Mouse (Mus musculus) limb, embryonic 10.5 days (tissue): ENCODE measurements around the gene Olfr127. TPM values are rescaled to one million over a fixed set of nuclear protein-coding genes. Genes with fewer than 3 reads are reported as not detected.
"Not testable (repeated sequence)": the region's sequence is repeated elsewhere in the genome, so short reads cannot be mapped to it uniquely, and the experiment has no call there.

Source experiments
- DNase-seq: peaks from one replicate; pipeline ENCODE4 v3.0.0-alpha.2; 2017; ENCODE audit warnings: low spot score
- H3K27ac ChIP-seq: fragments of 300-500 bp; sonication (generic); 2 replicates; pipeline ENCODE4 v1.5.1; 2016; ENCODE audit warnings: mild to moderate bottlenecking
- H3K27me3 ChIP-seq: fragments of 300-500 bp; sonication (generic); 2 replicates; pipeline ENCODE4 v1.6.1; 2016; ENCODE audit warnings: low read depth, mild to moderate bottlenecking; ENCODE audit not compliant: poor library complexity, severe bottlenecking
- H3K36me3 ChIP-seq: fragments of 300-500 bp; sonication (generic); 2 replicates; pipeline ENCODE4 v1.6.1; 2016; ENCODE audit warnings: mild to moderate bottlenecking, moderate library complexity
- H3K4me1 ChIP-seq: fragments of 300-500 bp; sonication (generic); 2 replicates; pipeline ENCODE4 v1.6.1; 2016
- H3K4me3 ChIP-seq: fragments of 300-500 bp; sonication (generic); 2 replicates; pipeline ENCODE4 v1.5.1; 2016; ENCODE audit warnings: mild to moderate bottlenecking, moderate library complexity
- H3K9me3 ChIP-seq: fragments of 300-500 bp; sonication (generic); replicated peaks from 2 replicates; pipeline ENCODE4 v1.6.1; 2016; ENCODE audit warnings: mild to moderate bottlenecking
- WGBS: fragments of 180-500 bp; shearing (Covaris S2); methylation state at CpG from one replicate; pipeline ENCODE4 v1.1.7; 2016; 5-methylcytosine and 5-hydroxymethylcytosine counted together
- polyA plus RNA-seq: library from polyadenylated mRNA; unstranded; fragments of >200 nt; fragmentation: Nextera tagmentation; extraction: Ambion mirVana; gene quantifications from 2 replicates; pipeline ENCODE4 v1.2.1, GENCODE M21; 2016

The Olfr127 gene
- not detected in 2 replicates for polyA plus RNA-seq

GRCm38 (mm10) chr17:37900137-37900536 is at the start of gene Olfr127:
Gene Olfr127, plus strand, starts transcription at chr17:37900437.
- DNase-seq: no peak
- Histone ChIP-seq H3K4me1 (no peaks in the 10 kb centered on the region), H3K9me3 (no peaks in the 10 kb centered on the region), H3K27me3 (no peaks in the 10 kb centered on the region), H3K4me3 (no peak within 1 kb of the TSS), H3K27ac (no peak within 1 kb of the TSS), H3K36me3 (no peaks in the 10 kb centered on the region)
- WGBS: 93% methylated on average over 1 of the region's 1 CpGs

GRCm38 (mm10) chr17:37863901-37864300 is 36.3 kb upstream of the Olfr127 start:
- WGBS: 90% methylated on average over 2 of the region's 2 CpGs
- no peaks in the 10 kb centered on the region for H3K9me3 ChIP-seq
- no peak overlapping the region for H3K4me3 ChIP-seq

GRCm38 (mm10) chr17:37869676-37870205 is 30.5 kb upstream of the Olfr127 start:
- 21% methylated on average over 8 of the region's 8 CpGs for WGBS
- no peak for DNase-seq

More at GRCm38 (mm10) chr17:37863901-37864300, 36.3 kb upstream of the Olfr127 start:
- H3K4me1 ChIP-seq: no peaks in the 10 kb centered on the region
- H3K27me3 ChIP-seq: no peaks in the 10 kb centered on the region
- H3K27ac ChIP-seq: no peak overlapping the region
- DNase-seq: no peak
- H3K36me3 ChIP-seq: no peaks in the 10 kb centered on the region

GRCm38 (mm10) chr17:37873830-37874229 is 26.4 kb upstream of the Olfr127 start:
- H3K9me3 ChIP-seq: no peaks in the 10 kb centered on the region
- WGBS: 89% methylated on average over 3 of the region's 3 CpGs
- H3K36me3 ChIP-seq: no peaks in the 10 kb centered on the region
- no peaks in the 10 kb centered on the region for H3K27me3 ChIP-seq
- H3K27ac ChIP-seq: no peak overlapping the region
- H3K4me1 ChIP-seq: no peaks in the 10 kb centered on the region
- no peak for DNase-seq
- H3K4me3 ChIP-seq: no peak overlapping the region

More at GRCm38 (mm10) chr17:37869676-37870205, 30.5 kb upstream of the Olfr127 start:
- no peak overlapping the region for H3K4me3 ChIP-seq
- no peaks in the 10 kb centered on the region for H3K36me3 ChIP-seq
- H3K27ac ChIP-seq: no peak overlapping the region
- no peaks in the 10 kb centered on the region for H3K4me1 ChIP-seq
- no peaks in the 10 kb centered on the region for H3K27me3 ChIP-seq
- H3K9me3 ChIP-seq: no peaks in the 10 kb centered on the region

GRCm38 (mm10) chr17:37906821-37907220 is 6.6 kb downstream of the Olfr127 start:
- not testable (repeated sequence) for H3K27ac ChIP-seq, H3K4me1 ChIP-seq, H3K9me3 ChIP-seq, H3K36me3 ChIP-seq, H3K4me3 ChIP-seq, DNase-seq, H3K27me3 ChIP-seq
- WGBS: 75% methylated on average over 8 of the region's 8 CpGs

GRCm38 (mm10) chr17:37920248-37920647 is 20.0 kb downstream of the Olfr127 start, which contains the start of gene Olfr128:
Gene Olfr128, plus strand, starts transcription at chr17:37920548.
- H3K27me3 ChIP-seq: no peaks in the 10 kb centered on the region

GRCm38 (mm10) chr17:37952979-37953378 is 52.7 kb downstream of the Olfr127 start, which contains the start of gene Olfr761:
Gene Olfr761, minus strand, starts transcription at chr17:37953079.
- Histone ChIP-seq H3K27me3 (no peaks in the 10 kb centered on the region), H3K4me3 (no peak within 1 kb of the TSS), H3K36me3 (no peaks in the 10 kb centered on the region), H3K4me1 (no peaks in the 10 kb centered on the region), H3K27ac (no peak within 1 kb of the TSS), H3K9me3 (no peaks in the 10 kb centered on the region)
- DNase-seq: no peak
- 89% methylated on average over 2 of the region's 2 CpGs for WGBS

More at GRCm38 (mm10) chr17:37920248-37920647, 20.0 kb downstream of the Olfr127 start, which contains the start of gene Olfr128:
- Histone ChIP-seq H3K4me3 (no peak within 1 kb of the TSS), H3K9me3 (no peaks in the 10 kb centered on the region), H3K4me1 (no peaks in the 10 kb centered on the region), H3K36me3 (no peaks in the 10 kb centered on the region), H3K27ac (no peak within 1 kb of the TSS)
- no peak for DNase-seq

Other genes with a start within 250 kb of the Olfr127 start
- not detected in 2 replicates for gene Olfr117, start 236.7 kb upstream of the Olfr127 start, polyA plus RNA-seq
- gene Olfr118, start 233.4 kb upstream of the Olfr127 start, polyA plus RNA-seq: not detected in 2 replicates
- not detected in 2 replicates for gene Olfr119, start 203.9 kb upstream of the Olfr127 start, polyA plus RNA-seq
- gene Olfr120, start 178.6 kb upstream of the Olfr127 start, polyA plus RNA-seq: not detected in 2 replicates
- not detected in 2 replicates for gene Olfr121, start 151.6 kb upstream of the Olfr127 start, polyA plus RNA-seq
- not detected in 2 replicates for gene Olfr122, start 131.8 kb upstream of the Olfr127 start, polyA plus RNA-seq
- gene Olfr123, start 106.9 kb upstream of the Olfr127 start, polyA plus RNA-seq: not detected in 2 replicates
- not detected in 2 replicates for gene Olfr124, start 100.5 kb upstream of the Olfr127 start, polyA plus RNA-seq
- gene Olfr125, start 67.5 kb upstream of the Olfr127 start, polyA plus RNA-seq: not detected in 2 replicates
- gene Olfr126, start 53.0 kb upstream of the Olfr127 start, polyA plus RNA-seq: not detected in 2 replicates
- gene Olfr128, start 20.1 kb downstream of the Olfr127 start, polyA plus RNA-seq: not detected in 2 replicates
- gene Olfr761, start 52.6 kb downstream of the Olfr127 start, polyA plus RNA-seq: not detected in 2 replicates
- gene Olfr129, start 159.6 kb downstream of the Olfr127 start, polyA plus RNA-seq: not detected in 2 replicates
- not detected in 2 replicates for gene Olfr130, start 163.5 kb downstream of the Olfr127 start, polyA plus RNA-seq
- not detected in 2 replicates for gene Olfr131, start 188.3 kb downstream of the Olfr127 start, polyA plus RNA-seq
- not detected in 2 replicates for gene Olfr132, start 234.1 kb downstream of the Olfr127 start, polyA plus RNA-seq
- not detected in 2 replicates for gene Olfr133, start 244.8 kb downstream of the Olfr127 start, polyA plus RNA-seq